Mouse (Mus musculus): ENCODE results near the gene Maneal. TPM values are rescaled to one million over a fixed set of nuclear protein-coding genes. Genes with fewer than 3 reads are reported as not detected.

Gene Maneal
- polyA plus RNA-seq (2016; fragmentation: Nextera tagmentation; extraction: Ambion mirVana): 2.3 and 2.6 TPM in 2 replicates

- 4% methylated on average over 77 of the region's 77 CpGs for WGBS
- Histone ChIP-seq H3K27ac (peak within 1 kb of the TSS; percentile 83), H3K36me3 (replicated peaks) (peaks cover 26% of the 10 kb centered on the region), H3K9me3 (no peaks in the 10 kb centered on the region), H3K4me3 (peak within 1 kb of the TSS; percentile 71), H3K27me3 (ENCODE audit: poor library complexity, severe bottlenecking) (peaks cover 34% of the 10 kb centered on the region), H3K4me1 (peaks cover 26% of the 10 kb centered on the region)
- no peak for DNase-seq (ENCODE audit: extremely low spot score, low spot score)
Observed at GRCm38 (mm10) chr4:124861283-124862188, at the start of gene Maneal. Gene Maneal (minus strand): TSS chr4:124862171.

GRCm38 (mm10) chr4:124905971-124906822, 44.2 kb upstream of the Maneal start:
- whole genome bisulfite sequencing: 5% methylated on average over 21 of the region's 21 CpGs
- Histone ChIP-seq H3K36me3 (replicated peaks) (no peaks in the 10 kb centered on the region), H3K27ac (peak overlapping the region; percentile 84), H3K27me3 (ENCODE audit: poor library complexity, severe bottlenecking) (peaks cover 16% of the 10 kb centered on the region), H3K9me3 (no peaks in the 10 kb centered on the region), H3K4me1 (peaks cover 37% of the 10 kb centered on the region), H3K4me3 (peak overlapping the region; percentile 47)
- peak; percentile 76 for DNase-seq (ENCODE audit: extremely low spot score, low spot score)

GRCm38 (mm10) chr4:124905417-124905816, 43.4 kb upstream of the Maneal start:
- peaks cover 16% of the 10 kb centered on the region for H3K27me3 ChIP-seq (ENCODE audit: poor library complexity, severe bottlenecking)
- H3K36me3 ChIP-seq (replicated peaks): no peaks in the 10 kb centered on the region
- peaks cover 37% of the 10 kb centered on the region for H3K4me1 ChIP-seq
- H3K9me3 ChIP-seq: no peaks in the 10 kb centered on the region
- peak overlapping the region; percentile 84 for H3K27ac ChIP-seq
- 72% methylated on average over 4 of the region's 4 CpGs for WGBS
- no peak for DNase-seq (ENCODE audit: extremely low spot score, low spot score)
- no peak overlapping the region for H3K4me3 ChIP-seq

GRCm38 (mm10) chr4:124899906-124900305, 37.9 kb upstream of the Maneal start:
- H3K4me3 ChIP-seq: 0 out of 2 replicates have a peak overlapping the region, but pooled peaks have one; percentile 9
- H3K9me3 ChIP-seq: no peaks in the 10 kb centered on the region
- no peaks in the 10 kb centered on the region for H3K36me3 ChIP-seq (replicated peaks)
- H3K27me3 ChIP-seq (ENCODE audit: poor library complexity, severe bottlenecking): peaks cover 63% of the 10 kb centered on the region
- DNase-seq (ENCODE audit: extremely low spot score, low spot score): no peak
- WGBS: 60% methylated on average over 5 of the region's 5 CpGs
- peak overlapping the region; percentile 58; the same call in 1 of the 2 replicates for H3K27ac ChIP-seq
- H3K4me1 ChIP-seq: peaks cover 52% of the 10 kb centered on the region

- Histone ChIP-seq H3K4me3 (no peak overlapping the region), H3K9me3 (no peaks in the 10 kb centered on the region), H3K27ac (peak overlapping the region; percentile 36), H3K4me1 (peaks cover 62% of the 10 kb centered on the region), H3K27me3 (ENCODE audit: poor library complexity, severe bottlenecking) (peaks cover 77% of the 10 kb centered on the region), H3K36me3 (replicated peaks) (no peaks in the 10 kb centered on the region)
- 17% methylated on average over 10 of the region's 10 CpGs for WGBS
- DNase-seq (ENCODE audit: extremely low spot score, low spot score): peak; percentile 49
Observed at GRCm38 (mm10) chr4:124898428-124898827, 36.5 kb upstream of the Maneal start.

GRCm38 (mm10) chr4:124894508-124895428, 32.8 kb upstream of the Maneal start:
- H3K36me3 ChIP-seq (replicated peaks): no peaks in the 10 kb centered on the region
- peaks cover 91% of the 10 kb centered on the region for H3K27me3 ChIP-seq (ENCODE audit: poor library complexity, severe bottlenecking)
- peaks cover 46% of the 10 kb centered on the region for H3K4me1 ChIP-seq
- no peak for DNase-seq (ENCODE audit: extremely low spot score, low spot score)
- no peaks in the 10 kb centered on the region for H3K9me3 ChIP-seq
- H3K27ac ChIP-seq: peak overlapping the region; percentile 58; the same call in 1 of the 2 replicates
- peak overlapping the region; percentile 63 for H3K4me3 ChIP-seq
- 1% methylated on average over 83 of the region's 83 CpGs for WGBS

GRCm38 (mm10) chr4:124893769-124894168, 31.8 kb upstream of the Maneal start:
- WGBS: 34% methylated on average over 6 of the region's 6 CpGs
- H3K27me3 ChIP-seq (ENCODE audit: poor library complexity, severe bottlenecking): peaks cover 84% of the 10 kb centered on the region
- H3K27ac ChIP-seq: no peak overlapping the region

GRCm38 (mm10) chr4:124890831-124891230, 28.9 kb upstream of the Maneal start:
- no peaks in the 10 kb centered on the region for H3K36me3 ChIP-seq (replicated peaks)
- H3K9me3 ChIP-seq: no peaks in the 10 kb centered on the region
- no peak overlapping the region for H3K4me3 ChIP-seq
- 77% methylated on average over 5 of the region's 5 CpGs for WGBS
- peaks cover 21% of the 10 kb centered on the region for H3K4me1 ChIP-seq
- H3K27ac ChIP-seq: no peak overlapping the region
- DNase-seq (ENCODE audit: extremely low spot score, low spot score): no peak
- H3K27me3 ChIP-seq (ENCODE audit: poor library complexity, severe bottlenecking): peaks cover 77% of the 10 kb centered on the region

More at GRCm38 (mm10) chr4:124893769-124894168, 31.8 kb upstream of the Maneal start:
- Histone ChIP-seq H3K36me3 (replicated peaks) (no peaks in the 10 kb centered on the region), H3K4me1 (peaks cover 36% of the 10 kb centered on the region), H3K4me3 (peak overlapping the region; percentile 63), H3K9me3 (no peaks in the 10 kb centered on the region)
- DNase-seq (ENCODE audit: extremely low spot score, low spot score): no peak

GRCm38 (mm10) chr4:124889935-124890334, 28.0 kb upstream of the Maneal start:
- Histone ChIP-seq H3K27me3 (ENCODE audit: poor library complexity, severe bottlenecking) (peaks cover 77% of the 10 kb centered on the region), H3K4me3 (no peak overlapping the region), H3K27ac (no peak overlapping the region), H3K4me1 (peaks cover 17% of the 10 kb centered on the region), H3K9me3 (no peaks in the 10 kb centered on the region), H3K36me3 (replicated peaks) (no peaks in the 10 kb centered on the region)
- 97% methylated on average over 2 of the region's 2 CpGs for WGBS
- no peak for DNase-seq (ENCODE audit: extremely low spot score, low spot score)

- 79% methylated on average over 7 of the region's 7 CpGs for WGBS
- no peak for DNase-seq (ENCODE audit: extremely low spot score, low spot score)
- no peak overlapping the region for H3K27ac ChIP-seq
- H3K4me3 ChIP-seq: no peak overlapping the region
- H3K9me3 ChIP-seq: no peaks in the 10 kb centered on the region
- H3K36me3 ChIP-seq (replicated peaks): no peaks in the 10 kb centered on the region
- peaks cover 77% of the 10 kb centered on the region for H3K27me3 ChIP-seq (ENCODE audit: poor library complexity, severe bottlenecking)
- H3K4me1 ChIP-seq: peaks cover 6% of the 10 kb centered on the region
Observed at GRCm38 (mm10) chr4:124888702-124889101, 26.7 kb upstream of the Maneal start.

- Histone ChIP-seq H3K4me3 (peak overlapping the region; percentile 56), H3K27ac (no peak overlapping the region), H3K9me3 (peaks cover 4% of the 10 kb centered on the region; the same call in 1 of the 2 replicates), H3K36me3 (replicated peaks) (no peaks in the 10 kb centered on the region), H3K27me3 (ENCODE audit: poor library complexity, severe bottlenecking) (peaks cover 83% of the 10 kb centered on the region), H3K4me1 (peaks cover 35% of the 10 kb centered on the region)
- 1% methylated on average over 36 of the region's 37 CpGs for WGBS
- peak; percentile 63 for DNase-seq (ENCODE audit: extremely low spot score, low spot score)
Observed at GRCm38 (mm10) chr4:124882151-124882729, 20.3 kb upstream of the Maneal start.
